Mouse (Mus musculus) gastrocnemius, adult 18-20 months (tissue): Measurements from ENCODE around the gene Cbs. TPM values are rescaled to one million over a fixed set of nuclear protein-coding genes. Genes with fewer than 3 reads are reported as not detected.

ENCODE experiments used
- microRNA-seq: library from miRNA; unstranded; fragments of <30 nt; microRNA quantifications from one replicate; pipeline ENCODE4 v1.2.0, GENCODE M21; 2021
- total RNA-seq, 2 experiments: library from RNA; stranded (reverse); gene quantifications; 2 replicates each; pipeline ENCODE4 v1.2.3; 2021

Gene Cbs
- total RNA-seq, 2 experiments from 2014 or later: 0.66 to 0.69 TPM

Small RNA genes within 50 kb of the gene (microRNA-seq; reads per million reads assigned to microRNA genes)
- not detected for gene Gm24970

Other genes starting within 250 kb of the Cbs start
- gene Wdr4, start 117.3 kb downstream of the Cbs start, total RNA-seq: 1 to 10 TPM; 4.6 to 7.5 TPM
- gene Ndufv3, start 117.1 kb downstream of the Cbs start, total RNA-seq: 100 to 1,000 TPM; 469 to 480 TPM
- gene Pknox1, start 72.5 kb downstream of the Cbs start, total RNA-seq: 10 to 100 TPM in 1 of 2 experiments, 1 to 10 TPM in 1; 5.8 to 11.4 TPM
- 10 to 100 TPM; 62.1 to 62.7 TPM for gene U2af1, start 21.7 kb upstream of the Cbs start, total RNA-seq
- gene Cryaa, start 40.6 kb upstream of the Cbs start, total RNA-seq: not detected
- 10 to 100 TPM; 23.5 to 27.8 TPM for gene Sik1, start 218.6 kb upstream of the Cbs start, total RNA-seq